Mouse (Mus musculus) stomach, embryonic 15.5 days (tissue): ENCODE results near the gene Tank. TPM values are rescaled to one million over a fixed set of nuclear protein-coding genes. Genes with fewer than 3 reads are reported as not detected.
A peak's percentile ranks its signal among the peaks of the same experiment; 100 is the strongest.

Experiments used
- ATAC-seq: fragments of 200-750 bp; cut with Nextera tagmentation; 2 replicates; pipeline ENCODE4 v1.8.0; 2017; ENCODE audit warnings: low read depth, moderate number of reproducible peaks, moderate TSS enrichment; ENCODE audit not compliant: insufficient read depth, low FRiP score
- H3K27ac ChIP-seq: fragments of 300-500 bp; sonication (generic); 2 replicates; pipeline ENCODE4 v1.5.1; 2015; ENCODE audit warnings: mild to moderate bottlenecking, inconsistent platforms
- H3K27me3 ChIP-seq: fragments of 300-500 bp; sonication (generic); replicated peaks from 2 replicates; pipeline ENCODE4 v1.6.1; 2015; ENCODE audit warnings: inconsistent platforms
- H3K36me3 ChIP-seq: fragments of 300-500 bp; sonication (generic); 2 replicates; pipeline ENCODE4 v1.6.1; 2015; ENCODE audit warnings: inconsistent platforms
- H3K4me1 ChIP-seq: fragments of 300-500 bp; sonication (generic); 2 replicates; pipeline ENCODE4 v1.6.1; 2015; ENCODE audit warnings: inconsistent platforms
- H3K4me2 ChIP-seq: fragments of 300-500 bp; sonication (generic); 2 replicates; pipeline ENCODE4 v1.6.1; 2015; ENCODE audit warnings: mild to moderate bottlenecking, inconsistent platforms
- H3K4me3 ChIP-seq: fragments of 300-500 bp; sonication (generic); replicated peaks from 2 replicates; pipeline ENCODE4 v1.5.1; 2015; ENCODE audit warnings: inconsistent platforms
- H3K9ac ChIP-seq: fragments of 300-500 bp; sonication (generic); 2 replicates; pipeline ENCODE4 v1.6.1; 2015; ENCODE audit warnings: inconsistent platforms
- H3K9me3 ChIP-seq: fragments of 300-500 bp; sonication (generic); 2 replicates; pipeline ENCODE4 v1.6.1; 2016; ENCODE audit warnings: inconsistent platforms
- WGBS: fragments of 180-500 bp; shearing (Covaris S2); methylation state at CpG from one replicate; pipeline ENCODE4 v1.1.7; 2015; 5-methylcytosine and 5-hydroxymethylcytosine counted together
- polyA plus RNA-seq: library from polyadenylated mRNA; unstranded; fragments of >200 nt; fragmentation: Nextera tagmentation; extraction: Ambion mirVana; gene quantifications from 2 replicates; pipeline ENCODE4 v1.2.1, GENCODE M21; 2015

The Tank gene
- polyA plus RNA-seq, 1 experiment from 2014 or later, result 31.6 TPM

GRCm38 (mm10) chr2:61561058-61561457 lies 17.3 kb upstream of the Tank start:
- no peak overlapping the region for H3K27ac ChIP-seq

GRCm38 (mm10) chr2:61563202-61563601 lies 15.2 kb upstream of the Tank start:
- no peaks in the 10 kb centered on the region for H3K27me3 ChIP-seq
- 78% methylated on average over 6 of the region's 6 CpGs for WGBS

More at GRCm38 (mm10) chr2:61561058-61561457, 17.3 kb upstream of the Tank start:
- Histone ChIP-seq H3K4me1 (no peaks in the 10 kb centered on the region), H3K4me3 (no peak overlapping the region), H3K9ac (no peak overlapping the region), H3K9me3 (no peaks in the 10 kb centered on the region), H3K4me2 (no peak overlapping the region), H3K27me3 (no peaks in the 10 kb centered on the region), H3K36me3 (no peaks in the 10 kb centered on the region)
- no peak for ATAC-seq
- 12% methylated on average over 1 of the region's 1 CpGs for WGBS

GRCm38 (mm10) chr2:61567045-61567783 lies 11.2 kb upstream of the Tank start:
- no peak overlapping the region for H3K4me3 ChIP-seq
- peak; percentile 62; the same call in 1 of the 2 replicates for ATAC-seq
- H3K4me2 ChIP-seq, result no peak overlapping the region
- 62% methylated on average over 4 of the region's 4 CpGs for WGBS
- no peaks in the 10 kb centered on the region for H3K36me3 ChIP-seq
- no peaks in the 10 kb centered on the region for H3K27me3 ChIP-seq
- H3K9me3 ChIP-seq, result no peaks in the 10 kb centered on the region
- H3K9ac ChIP-seq, result no peak overlapping the region
- H3K27ac ChIP-seq, result peak overlapping the region; percentile 21; the same call in 1 of the 2 replicates
- H3K4me1 ChIP-seq, result no peaks in the 10 kb centered on the region

More at GRCm38 (mm10) chr2:61563202-61563601, 15.2 kb upstream of the Tank start:
- Histone ChIP-seq H3K4me3 (no peak overlapping the region), H3K9ac (no peak overlapping the region), H3K9me3 (no peaks in the 10 kb centered on the region), H3K36me3 (no peaks in the 10 kb centered on the region), H3K27ac (no peak overlapping the region), H3K4me2 (no peak overlapping the region), H3K4me1 (no peaks in the 10 kb centered on the region)
- no peak for ATAC-seq

- H3K4me3 ChIP-seq, result no peak overlapping the region
- no peak overlapping the region for H3K27ac ChIP-seq
- no peak overlapping the region for H3K9ac ChIP-seq
- WGBS, result 76% methylated on average over 6 of the region's 6 CpGs
- H3K4me2 ChIP-seq, result no peak overlapping the region
- no peaks in the 10 kb centered on the region for H3K9me3 ChIP-seq
- H3K36me3 ChIP-seq, result no peaks in the 10 kb centered on the region
- no peaks in the 10 kb centered on the region for H3K4me1 ChIP-seq
- ATAC-seq, result no peak
- H3K27me3 ChIP-seq, result no peaks in the 10 kb centered on the region
These were observed 9.2 kb upstream of the Tank start for GRCm38 (mm10) chr2:61569181-61569580.

GRCm38 (mm10) chr2:61571343-61571955 lies 6.9 kb upstream of the Tank start:
- WGBS, result 36% methylated on average over 4 of the region's 4 CpGs
- Histone ChIP-seq H3K9me3 (no peaks in the 10 kb centered on the region), H3K4me2 (no peak overlapping the region), H3K27ac (peak overlapping the region; percentile 8; the same call in 1 of the 2 replicates), H3K27me3 (no peaks in the 10 kb centered on the region), H3K4me1 (no peaks in the 10 kb centered on the region), H3K9ac (no peak overlapping the region), H3K36me3 (no peaks in the 10 kb centered on the region), H3K4me3 (no peak overlapping the region)
- peak; percentile 71 for ATAC-seq

GRCm38 (mm10) chr2:61576497-61576896 lies 1.9 kb upstream of the Tank start:
- no peak for ATAC-seq
- H3K27ac ChIP-seq, result no peak overlapping the region
- no peak overlapping the region for H3K4me3 ChIP-seq
- no peak overlapping the region for H3K9ac ChIP-seq
- H3K27me3 ChIP-seq, result no peaks in the 10 kb centered on the region
- no peaks in the 10 kb centered on the region for H3K36me3 ChIP-seq
- H3K4me1 ChIP-seq, result no peaks in the 10 kb centered on the region
- H3K9me3 ChIP-seq, result no peaks in the 10 kb centered on the region
- H3K4me2 ChIP-seq, result no peak overlapping the region
- WGBS, result 66% methylated on average over 3 of the region's 3 CpGs

GRCm38 (mm10) chr2:61576928-61577695 lies 1.3 kb upstream of the Tank start:
- Histone ChIP-seq H3K4me2 (no peak overlapping the region), H3K27ac (no peak overlapping the region), H3K4me1 (no peaks in the 10 kb centered on the region), H3K27me3 (no peaks in the 10 kb centered on the region), H3K9me3 (no peaks in the 10 kb centered on the region), H3K4me3 (no peak overlapping the region), H3K36me3 (no peaks in the 10 kb centered on the region), H3K9ac (no peak overlapping the region)
- ATAC-seq, result no peak
- WGBS, result 63% methylated on average over 17 of the region's 17 CpGs

GRCm38 (mm10) chr2:61577696-61578062 lies 706 bp upstream of the Tank start:
- 74% methylated on average over 7 of the region's 7 CpGs for WGBS
- Histone ChIP-seq H3K4me3 (no peak overlapping the region), H3K27me3 (no peaks in the 10 kb centered on the region), H3K9me3 (no peaks in the 10 kb centered on the region), H3K9ac (no peak overlapping the region), H3K27ac (no peak overlapping the region), H3K4me2 (no peak overlapping the region), H3K4me1 (no peaks in the 10 kb centered on the region), H3K36me3 (no peaks in the 10 kb centered on the region)
- ATAC-seq, result no peak

GRCm38 (mm10) chr2:61579501-61579990 lies 1.2 kb downstream of the Tank start:
- ATAC-seq, result no peak
- no peak overlapping the region for H3K4me3 ChIP-seq
- H3K9ac ChIP-seq, result no peak overlapping the region
- H3K36me3 ChIP-seq, result no peaks in the 10 kb centered on the region
- no peak overlapping the region for H3K27ac ChIP-seq
- WGBS, result 47% methylated on average over 3 of the region's 3 CpGs
- no peaks in the 10 kb centered on the region for H3K9me3 ChIP-seq
- no peaks in the 10 kb centered on the region for H3K4me1 ChIP-seq
- H3K27me3 ChIP-seq, result no peaks in the 10 kb centered on the region
- no peak overlapping the region for H3K4me2 ChIP-seq

- H3K27ac ChIP-seq, result no peak overlapping the region
- H3K27me3 ChIP-seq, result no peaks in the 10 kb centered on the region
- H3K4me1 ChIP-seq, result no peaks in the 10 kb centered on the region
- no peaks in the 10 kb centered on the region for H3K36me3 ChIP-seq
- WGBS, result 74% methylated on average over 3 of the region's 3 CpGs
- no peak overlapping the region for H3K4me3 ChIP-seq
- ATAC-seq, result no peak
- no peak overlapping the region for H3K4me2 ChIP-seq
- no peaks in the 10 kb centered on the region for H3K9me3 ChIP-seq
- no peak overlapping the region for H3K9ac ChIP-seq
These were observed 1.7 kb downstream of the Tank start for GRCm38 (mm10) chr2:61580091-61580490.

- Histone ChIP-seq H3K27me3 (no peaks in the 10 kb centered on the region), H3K27ac (no peak overlapping the region), H3K4me2 (no peak overlapping the region), H3K36me3 (no peaks in the 10 kb centered on the region), H3K9me3 (no peaks in the 10 kb centered on the region), H3K4me1 (no peaks in the 10 kb centered on the region), H3K4me3 (no peak overlapping the region), H3K9ac (no peak overlapping the region)
- no peak for ATAC-seq
- WGBS, result 64% methylated on average over 10 of the region's 10 CpGs
These were observed 2.2 kb downstream of the Tank start for GRCm38 (mm10) chr2:61580555-61581080.
